Mouse (Mus musculus): ENCODE measurements around the gene Zmat5. TPM values are rescaled to one million over a fixed set of nuclear protein-coding genes. Genes with fewer than 3 reads are reported as not detected.
"Not testable (repeated sequence)": the region's sequence is repeated elsewhere in the genome, so short reads cannot be mapped to it uniquely, and the experiment has no call there.

The Zmat5 gene
- total RNA-seq, 4 experiments from 2014 or later = 25.9 to 31.7 (median 26.3) TPM

DNA sequence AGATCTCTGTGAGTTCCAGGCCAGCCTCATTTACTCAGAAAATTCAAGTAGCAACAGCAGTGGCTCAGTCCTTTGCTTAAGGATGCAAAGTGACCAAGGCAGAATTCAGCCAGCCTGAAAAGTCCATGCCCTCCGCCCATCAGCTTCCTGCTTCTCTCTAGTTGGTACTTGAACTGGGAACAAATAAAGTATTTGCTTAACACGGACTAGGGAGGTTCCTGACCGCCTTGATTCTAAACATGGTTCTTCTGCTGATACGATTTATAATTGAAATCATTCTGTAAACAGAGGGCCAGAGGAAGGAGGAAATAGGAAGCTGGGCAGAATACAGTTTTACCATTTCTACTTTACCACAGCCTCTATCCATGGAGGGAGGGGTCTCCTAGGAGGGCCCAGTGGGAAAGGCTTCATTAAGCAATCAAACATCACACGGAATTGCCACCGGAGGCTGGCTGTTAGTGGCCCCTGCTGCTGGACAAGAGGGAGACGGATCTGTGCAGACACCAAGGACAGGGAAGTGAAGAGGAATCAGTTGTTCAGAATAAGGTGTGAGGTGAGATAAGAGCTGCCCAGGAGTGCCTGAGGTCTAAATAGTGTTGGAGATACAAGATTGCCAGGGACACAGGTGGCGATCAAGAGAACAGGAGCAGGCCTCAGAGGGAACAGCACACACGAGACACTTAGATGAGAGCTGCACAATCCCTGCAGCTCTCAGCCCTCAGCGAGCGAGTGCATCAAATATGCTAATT lies 15.7 kb upstream of the Zmat5 start:
- no peak for DNase-seq (ENCODE audit: low spot score)

DNA sequence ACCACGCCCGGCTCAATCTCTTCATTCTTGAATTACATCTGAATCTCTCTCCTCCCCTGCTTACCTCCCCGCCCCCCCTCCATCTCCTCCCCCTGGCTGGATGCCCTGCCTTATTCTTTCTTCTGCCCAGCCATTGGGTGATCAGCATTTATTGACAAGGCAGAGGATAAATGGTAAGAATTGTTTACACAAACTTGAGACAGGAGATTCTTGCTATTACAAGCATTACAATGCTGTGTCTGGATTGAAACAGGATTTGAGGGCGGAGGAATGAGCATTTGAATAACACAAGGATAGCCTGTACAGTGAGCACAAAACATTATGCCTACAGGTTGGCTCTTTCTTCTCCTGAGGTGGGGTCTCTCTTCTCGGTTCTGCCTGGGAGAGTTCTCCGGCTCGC lies 14.1 kb upstream of the Zmat5 start:
- DNase-seq (ENCODE audit: low spot score) = no peak

- no peak for DNase-seq (ENCODE audit: low spot score)
Measured at GRCm38 (mm10) chr11:4691213-4691612, 13.3 kb upstream of the Zmat5 start.

GRCm38 (mm10) chr11:4692162-4692561 lies 12.3 kb upstream of the Zmat5 start:
- no peak for DNase-seq (ENCODE audit: low spot score)

GRCm38 (mm10) chr11:4697043-4697983 lies 7.2 kb upstream of the Zmat5 start:
- peak; percentile 60 for DNase-seq (ENCODE audit: low spot score)

DNA sequence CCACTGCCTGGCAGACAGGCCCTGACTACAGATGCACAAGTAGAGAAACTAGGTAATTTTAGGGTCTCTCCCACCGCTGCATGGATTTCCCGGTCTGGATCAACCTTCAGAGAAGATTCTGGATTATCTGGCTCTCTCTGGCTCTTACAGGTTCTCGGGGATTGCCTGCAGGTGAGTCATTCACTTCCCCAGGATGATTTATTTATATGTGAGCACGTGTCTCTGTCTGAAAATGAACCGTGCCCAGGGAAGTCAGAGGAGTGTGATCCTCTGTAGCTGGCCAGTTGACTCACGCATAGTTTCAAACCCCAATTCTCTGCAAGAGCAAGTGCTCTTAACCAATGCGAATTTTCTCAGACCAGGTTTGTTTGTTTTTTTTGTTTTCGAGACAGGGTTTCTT lies 3.8 kb upstream of the Zmat5 start:
- DNase-seq (ENCODE audit: low spot score) = no peak

- DNase-seq (ENCODE audit: low spot score) = no peak
Measured at GRCm38 (mm10) chr11:4703688-4704071, 798 bp upstream of the Zmat5 start.

- DNase-seq (ENCODE audit: low spot score) = no peak
Measured at GRCm38 (mm10) chr11:4705178-4705577, 700 bp downstream of the Zmat5 start.

DNA sequence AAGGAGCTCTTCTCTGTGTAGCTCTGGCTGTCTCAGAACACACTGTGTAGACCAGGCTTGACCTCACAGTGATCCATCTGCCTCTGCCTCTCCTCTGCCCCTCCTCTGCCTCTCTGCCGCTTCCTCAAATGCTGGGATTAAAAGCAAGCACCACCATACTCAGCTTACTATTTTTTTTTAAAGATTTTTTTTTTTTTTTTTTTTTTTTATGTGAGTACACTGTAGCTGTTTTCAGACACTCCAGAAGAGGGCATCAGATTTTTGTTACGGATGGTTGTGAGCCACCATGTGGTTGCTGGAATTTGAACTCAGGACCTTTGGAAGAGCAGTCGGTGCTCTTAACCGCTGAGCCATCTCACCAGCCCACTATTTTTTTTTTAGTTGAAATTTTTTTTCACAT lies 5.7 kb downstream of the Zmat5 start:
- DNase-seq (ENCODE audit: low spot score) = not testable (repeated sequence)

- no peak for DNase-seq (ENCODE audit: low spot score)
Measured at GRCm38 (mm10) chr11:4712822-4713221, 8.3 kb downstream of the Zmat5 start.

DNA sequence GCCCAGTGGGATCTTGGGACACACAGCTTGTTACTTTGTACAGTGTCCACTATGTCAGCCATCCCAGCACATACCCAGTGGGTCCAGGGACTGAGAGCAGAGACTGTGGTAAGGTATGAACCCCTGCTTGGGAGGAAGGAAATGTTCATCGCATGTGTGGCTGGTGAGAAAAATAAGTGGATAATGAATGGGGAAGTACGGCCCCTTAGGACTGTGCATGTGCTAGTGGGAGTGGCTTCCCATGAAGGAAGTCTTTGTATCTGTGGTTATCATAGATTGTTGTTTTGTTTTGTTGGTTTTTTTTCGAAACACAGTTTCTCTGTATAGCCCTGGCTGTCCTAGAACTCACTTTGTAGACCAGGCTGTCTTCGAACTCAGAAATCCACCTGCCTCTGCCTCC lies 10.2 kb downstream of the Zmat5 start:
- no peak for DNase-seq (ENCODE audit: low spot score)

- no peak for DNase-seq (ENCODE audit: low spot score)
Measured at GRCm38 (mm10) chr11:4715596-4715995, 11.1 kb downstream of the Zmat5 start.

DNA sequence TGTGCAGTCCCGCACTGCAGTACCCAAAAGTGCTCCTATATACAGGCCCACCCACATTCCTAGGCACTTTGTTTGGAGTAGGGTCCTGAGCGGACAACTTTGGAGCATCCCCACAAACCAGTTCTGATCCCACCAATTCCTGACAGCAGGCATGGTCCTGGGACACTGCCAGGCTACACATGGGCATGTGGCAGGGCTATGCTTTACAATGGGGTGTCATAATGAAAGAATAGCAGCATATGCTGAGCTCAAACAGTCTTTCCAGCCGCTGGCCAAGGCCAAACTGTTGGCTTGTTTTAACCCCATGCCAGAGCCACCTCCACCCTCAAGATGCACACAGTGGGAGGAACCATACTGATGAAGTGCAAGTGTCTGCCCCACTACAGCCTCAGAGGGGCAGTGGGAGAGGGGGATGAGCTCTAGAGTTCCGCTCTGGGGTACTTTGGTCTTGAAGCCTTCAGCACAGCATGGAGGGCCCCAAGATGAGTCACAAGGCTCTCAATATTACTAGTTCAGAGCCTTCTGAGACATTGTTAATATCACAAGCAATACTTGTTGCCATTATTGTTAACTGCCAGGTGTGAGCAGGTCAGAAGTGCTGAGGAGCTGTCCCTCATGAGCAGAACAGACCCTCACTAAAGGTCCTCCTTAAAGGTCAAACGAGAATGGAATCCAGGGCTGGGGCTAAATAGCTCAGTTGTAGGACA lies 12.2 kb downstream of the Zmat5 start:
- DNase-seq (ENCODE audit: low spot score) = no peak

GRCm38 (mm10) chr11:4718548-4718947 lies 14.1 kb downstream of the Zmat5 start:
- DNase-seq (ENCODE audit: low spot score) = no peak

- DNase-seq (ENCODE audit: low spot score) = no peak
Measured at GRCm38 (mm10) chr11:4719961-4720360, 15.5 kb downstream of the Zmat5 start.

DNA sequence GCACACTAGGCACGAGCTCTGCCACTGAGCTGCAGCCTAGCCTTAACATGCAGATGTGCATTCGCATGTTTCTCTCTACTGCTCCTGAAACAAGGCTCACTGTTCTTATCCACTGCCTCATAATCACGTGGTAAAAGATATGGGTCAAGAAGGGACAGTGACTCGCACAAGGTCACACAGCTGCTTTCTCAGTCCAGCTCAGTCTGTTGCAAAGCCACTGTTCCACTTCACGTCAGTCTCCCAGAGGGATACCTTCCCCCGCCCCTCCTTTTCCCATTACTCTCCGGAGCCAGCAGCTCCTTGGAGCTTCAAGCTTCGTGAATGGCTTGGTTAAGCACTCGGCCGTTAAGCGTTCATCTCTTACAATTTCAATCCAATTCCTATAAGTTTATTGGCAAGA lies 15.9 kb downstream of the Zmat5 start:
- no peak for DNase-seq (ENCODE audit: low spot score)

GRCm38 (mm10) chr11:4720900-4721580 lies 16.6 kb downstream of the Zmat5 start:
- DNase-seq (ENCODE audit: low spot score) = no peak

DNA sequence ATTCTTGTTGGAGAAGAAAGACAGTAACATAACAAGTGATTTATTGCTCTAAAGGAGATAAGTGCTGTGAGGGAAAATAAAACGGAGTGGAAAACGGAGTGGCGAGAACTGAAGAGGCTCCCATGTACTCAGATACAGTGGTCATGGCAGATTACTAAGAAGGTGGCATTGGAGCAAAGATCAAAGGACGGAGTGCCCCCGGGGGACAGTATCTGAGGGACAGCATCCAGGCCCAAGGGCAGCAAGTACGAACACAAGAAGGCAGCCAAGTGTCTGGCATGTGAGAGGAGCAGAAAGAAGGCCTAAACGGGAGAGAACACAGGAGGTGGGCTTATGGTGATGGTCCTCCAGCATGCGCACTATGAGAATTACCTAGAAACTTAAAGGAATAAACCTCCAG lies 17.2 kb downstream of the Zmat5 start:
- DNase-seq (ENCODE audit: low spot score) = no peak

DNA sequence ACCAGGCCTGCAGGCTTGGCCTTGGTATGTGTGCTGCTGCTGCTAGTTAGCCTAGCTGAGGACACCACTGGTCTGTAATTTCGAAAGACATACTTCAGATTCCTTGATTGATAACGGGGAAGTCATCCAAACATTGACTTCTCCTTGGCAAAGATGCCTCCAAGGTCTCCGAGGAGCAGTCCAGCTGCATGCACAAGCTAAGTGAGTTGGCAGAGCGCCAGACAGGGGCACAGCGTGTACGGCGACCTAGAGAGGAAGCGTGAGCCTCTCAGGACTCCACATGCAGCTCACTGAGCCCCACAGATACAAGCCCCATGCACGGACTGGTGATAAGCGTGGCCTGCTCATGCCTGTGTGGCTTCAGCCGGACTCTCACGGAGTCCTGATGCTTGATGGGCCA lies 25.1 kb downstream of the Zmat5 start:
- no peak for DNase-seq (ENCODE audit: low spot score)

GRCm38 (mm10) chr11:4730096-4730495 lies 25.6 kb downstream of the Zmat5 start:
- no peak for DNase-seq (ENCODE audit: low spot score)

- DNase-seq (ENCODE audit: low spot score) = no peak
Measured at GRCm38 (mm10) chr11:4730913-4731312, 26.4 kb downstream of the Zmat5 start.

DNA sequence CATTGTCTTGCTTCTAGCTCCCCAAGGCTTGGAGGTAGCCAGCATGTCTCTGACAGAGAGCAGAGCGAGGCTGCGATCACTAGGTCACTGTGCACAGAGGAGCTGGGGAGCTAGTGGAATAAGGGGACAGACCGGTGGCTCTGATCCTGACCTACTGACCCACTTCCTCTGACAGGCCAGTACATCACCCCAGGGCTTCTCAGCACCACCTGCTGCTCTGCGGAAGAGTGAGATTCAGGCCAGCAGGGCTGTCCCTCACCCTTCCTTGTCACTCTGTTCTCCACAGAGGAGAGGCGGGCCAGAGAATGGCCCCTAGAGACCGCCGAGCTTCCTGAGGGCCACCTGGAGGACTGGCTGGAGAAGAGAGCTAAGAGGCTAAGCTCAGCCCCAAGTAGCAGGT lies 27.3 kb downstream of the Zmat5 start:
- no peak for DNase-seq (ENCODE audit: low spot score)

All from heart, adult 8-10 months (tissue).